Mouse (Mus musculus): Measurements from ENCODE around the gene Slc27a4.
A peak's percentile ranks its signal among the peaks of the same experiment; 100 is the strongest.
"Not testable (repeated sequence)": the region's sequence is repeated elsewhere in the genome, so short reads cannot be mapped to it uniquely, and the experiment has no call there.

Gene Slc27a4

DNA sequence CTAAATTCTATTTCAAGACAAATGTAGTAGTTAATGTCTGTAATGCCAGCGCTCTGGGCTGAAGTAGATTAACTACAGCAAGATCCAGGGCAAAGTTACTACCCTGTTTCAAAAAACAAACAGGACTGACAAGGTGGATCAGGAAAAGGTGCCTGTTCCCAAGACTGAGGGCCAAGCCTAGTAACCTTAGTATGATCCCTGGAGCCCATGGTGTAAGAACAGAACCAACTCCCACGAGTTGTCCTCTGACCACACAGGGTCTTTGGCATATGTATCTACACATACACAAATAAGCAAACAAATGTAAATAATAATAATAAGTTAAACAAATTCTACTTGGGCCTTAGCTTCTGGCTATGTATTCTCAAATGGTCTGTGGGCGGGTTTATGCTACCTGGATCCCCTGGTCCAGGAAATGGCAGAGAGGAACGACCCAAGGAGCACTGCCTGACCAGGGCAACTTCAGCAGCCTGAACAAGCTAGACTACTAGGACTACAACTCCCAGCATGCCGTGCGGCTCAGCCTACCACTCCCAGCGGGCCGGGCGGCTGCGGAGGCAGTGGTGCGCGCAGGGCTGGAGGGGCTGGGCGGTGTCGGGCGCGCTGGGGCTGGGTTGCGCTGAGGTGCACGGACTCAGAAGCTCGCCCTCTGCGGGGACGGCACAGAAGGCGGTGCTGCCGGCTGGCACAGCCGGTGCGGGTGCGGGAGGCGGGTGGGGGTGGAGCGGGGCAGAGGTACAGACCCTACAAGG, at the start of gene Slc27a4:
TSS of gene Slc27a4 (plus strand) at position 560 of the 752 bp plus-strand sequence.
- DNase-seq (ENCODE audit: low spot score): peak; percentile 93

- no peak for DNase-seq (ENCODE audit: low spot score)
Observed at GRCm38 (mm10) chr2:29755693-29756092, 46.7 kb upstream of the Slc27a4 start.

- DNase-seq (ENCODE audit: low spot score): peak; percentile 77
Observed at GRCm38 (mm10) chr2:29764831-29765230, 37.6 kb upstream of the Slc27a4 start.

GRCm38 (mm10) chr2:29767976-29768709, 34.3 kb upstream of the Slc27a4 start:
- no peak for DNase-seq (ENCODE audit: low spot score)

DNA sequence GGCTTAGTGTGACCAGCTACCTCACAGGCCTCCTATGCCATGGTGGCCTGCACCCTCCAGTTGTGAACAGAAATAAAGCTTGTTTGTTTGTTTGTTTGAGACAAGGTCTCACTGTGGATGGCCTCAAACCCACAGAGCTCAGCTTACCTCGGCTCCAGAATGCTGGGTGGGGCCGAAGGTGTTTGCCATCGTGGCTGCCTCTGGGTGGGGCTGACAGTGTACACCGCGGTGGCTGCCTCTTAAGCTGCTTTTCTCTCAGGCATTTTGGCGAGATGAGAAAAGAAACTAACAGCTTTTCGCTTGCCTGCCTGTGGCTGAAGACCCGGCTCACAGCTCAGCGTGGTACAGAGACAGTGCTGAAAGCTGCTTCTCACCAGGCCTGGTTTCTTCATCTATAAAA, 33.5 kb upstream of the Slc27a4 start:
- DNase-seq (ENCODE audit: low spot score): no peak

- DNase-seq (ENCODE audit: low spot score): no peak
Observed at GRCm38 (mm10) chr2:29770162-29770561, 32.3 kb upstream of the Slc27a4 start.

DNA sequence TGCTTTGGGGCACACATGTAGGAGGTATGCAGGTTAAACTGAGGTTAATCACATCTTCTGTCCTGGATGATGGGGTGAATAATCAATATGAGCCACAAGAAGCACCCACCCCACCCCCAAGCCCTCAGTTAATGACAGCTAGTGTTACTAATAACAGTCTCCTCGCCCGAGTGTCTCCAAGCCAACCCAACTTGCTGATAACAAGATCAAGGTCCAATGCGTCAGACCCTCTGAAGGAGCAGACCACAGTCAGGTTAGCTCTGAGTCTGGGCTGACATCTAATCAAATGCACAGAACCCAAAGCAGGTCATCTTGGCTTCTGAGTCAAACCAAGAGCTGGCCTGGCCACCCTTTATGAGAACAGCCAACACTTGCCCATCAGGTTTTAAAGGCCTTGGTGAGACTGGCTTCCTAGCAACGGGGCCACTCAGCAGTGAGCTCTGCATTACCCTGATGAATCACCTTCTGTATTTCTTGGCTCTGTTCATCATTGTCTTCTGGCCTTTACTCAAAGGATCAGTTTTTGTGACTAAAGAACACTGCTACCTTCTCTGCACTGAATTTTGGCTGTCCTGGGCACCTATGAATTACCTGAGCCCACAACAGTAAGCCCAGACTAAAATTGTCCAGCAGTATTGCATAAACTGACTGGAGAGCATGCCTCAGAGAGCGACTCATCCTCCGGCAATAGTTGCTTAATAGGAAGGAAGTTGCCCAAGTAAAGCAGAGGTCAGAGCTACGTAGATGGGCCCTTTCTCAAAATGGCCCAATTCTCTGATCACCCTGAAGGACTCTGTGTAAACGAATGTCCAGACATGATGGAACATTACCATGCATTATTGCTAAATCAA, 30.6 kb upstream of the Slc27a4 start:
- DNase-seq (ENCODE audit: low spot score): peak; percentile 56

DNA sequence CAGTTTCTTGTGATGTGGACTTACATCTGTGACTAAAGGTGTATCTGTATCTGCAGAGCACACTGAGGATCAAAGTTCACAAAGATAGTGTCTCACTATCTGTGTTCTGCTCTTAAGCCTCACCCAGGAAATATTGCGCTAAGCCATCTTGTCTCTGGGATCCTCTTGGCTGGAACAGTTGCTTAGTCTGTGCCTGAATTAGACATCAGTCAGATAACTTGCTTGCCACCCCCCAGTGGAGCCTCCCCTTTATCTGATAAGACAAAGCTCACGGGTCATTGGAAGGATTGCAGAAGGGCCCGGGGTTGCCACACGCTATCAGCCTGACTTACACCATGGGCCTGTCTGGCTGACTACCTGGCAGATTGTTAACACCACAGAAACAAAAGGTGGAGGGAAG, 29.1 kb upstream of the Slc27a4 start:
- DNase-seq (ENCODE audit: low spot score): no peak

DNA sequence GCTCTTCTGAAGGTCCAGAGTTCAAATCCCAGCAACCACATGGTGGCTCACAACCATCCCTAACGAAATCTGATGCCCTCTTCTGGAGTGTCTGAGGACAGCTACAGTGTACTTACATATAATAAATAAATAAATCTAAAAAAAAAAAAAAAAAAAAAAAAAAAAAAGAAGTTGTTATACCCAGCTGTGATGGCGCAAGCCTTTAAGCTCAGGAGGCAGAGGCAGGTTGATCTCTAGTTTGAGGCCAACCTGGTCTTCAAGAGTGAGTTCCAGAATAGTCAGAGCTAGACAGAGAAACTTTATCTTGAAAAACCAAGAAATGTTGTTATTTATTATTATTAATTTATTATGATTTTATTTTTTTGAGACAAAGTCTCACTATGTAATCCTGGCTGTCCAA, 21.2 kb upstream of the Slc27a4 start:
- not testable (repeated sequence) for DNase-seq (ENCODE audit: low spot score)

DNA sequence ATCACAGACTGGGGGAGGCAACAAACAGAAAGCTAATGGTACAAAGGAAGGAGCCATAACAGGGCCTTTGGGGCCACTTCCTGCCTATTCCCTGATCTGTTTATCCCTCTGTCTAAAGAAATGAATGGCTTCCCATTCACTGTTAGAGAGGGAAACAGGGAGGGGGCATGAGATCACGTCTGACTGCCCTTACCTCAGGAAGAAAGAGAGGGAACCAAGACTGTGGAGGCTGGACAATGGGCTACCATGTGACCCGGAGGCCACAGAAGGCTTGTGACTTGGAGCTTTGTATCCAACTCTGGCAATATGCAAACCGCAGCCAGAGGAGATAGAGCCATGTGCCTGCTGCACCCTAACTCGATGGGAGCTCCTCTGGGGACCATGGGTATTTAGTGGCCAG, 18.1 kb upstream of the Slc27a4 start:
- no peak for DNase-seq (ENCODE audit: low spot score)

DNA sequence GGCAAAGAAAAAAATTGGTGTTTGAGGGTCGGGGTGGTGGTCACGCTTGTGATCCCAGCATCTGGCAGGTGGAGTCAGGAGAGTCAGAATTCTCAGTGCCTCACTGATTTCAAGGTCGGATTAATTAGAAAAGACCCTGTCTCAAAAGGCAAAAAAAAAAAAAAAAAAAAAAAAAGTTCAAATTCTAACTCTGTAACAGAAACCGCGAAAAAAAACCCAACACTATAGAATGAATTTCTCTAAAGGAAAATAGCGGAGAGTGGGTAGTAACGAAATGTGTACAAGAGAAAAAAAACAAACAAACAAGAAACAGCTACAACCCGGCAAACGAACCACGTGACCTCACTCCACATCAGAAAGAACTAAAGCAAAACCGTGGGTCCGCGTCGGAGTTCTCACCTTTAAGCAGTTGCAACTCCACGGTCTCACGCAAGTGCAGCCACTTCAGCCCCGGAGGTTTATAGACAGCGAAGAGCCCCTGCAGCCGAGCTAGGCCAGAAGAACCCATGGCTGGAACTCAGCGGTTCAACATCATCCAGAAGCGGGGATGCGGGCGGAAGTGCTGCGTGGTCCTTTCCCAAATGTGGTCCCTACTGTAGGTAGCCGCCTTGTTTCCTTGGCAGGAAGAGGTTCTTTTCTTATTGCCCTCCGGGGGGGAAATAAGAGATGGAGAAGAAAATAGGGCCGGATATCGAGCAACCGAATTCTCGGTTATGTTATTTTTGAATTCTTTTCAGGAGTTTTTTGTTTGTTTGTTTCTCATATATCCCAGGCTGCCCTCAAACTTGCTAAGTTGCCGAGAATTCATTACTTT, 15.1 kb upstream of the Slc27a4 start, which contains the start of gene Coq4:
TSS of gene Coq4 (plus strand) at position 390 of the 814 bp plus-strand sequence.
- peak; percentile 94 for DNase-seq (ENCODE audit: low spot score)

DNA sequence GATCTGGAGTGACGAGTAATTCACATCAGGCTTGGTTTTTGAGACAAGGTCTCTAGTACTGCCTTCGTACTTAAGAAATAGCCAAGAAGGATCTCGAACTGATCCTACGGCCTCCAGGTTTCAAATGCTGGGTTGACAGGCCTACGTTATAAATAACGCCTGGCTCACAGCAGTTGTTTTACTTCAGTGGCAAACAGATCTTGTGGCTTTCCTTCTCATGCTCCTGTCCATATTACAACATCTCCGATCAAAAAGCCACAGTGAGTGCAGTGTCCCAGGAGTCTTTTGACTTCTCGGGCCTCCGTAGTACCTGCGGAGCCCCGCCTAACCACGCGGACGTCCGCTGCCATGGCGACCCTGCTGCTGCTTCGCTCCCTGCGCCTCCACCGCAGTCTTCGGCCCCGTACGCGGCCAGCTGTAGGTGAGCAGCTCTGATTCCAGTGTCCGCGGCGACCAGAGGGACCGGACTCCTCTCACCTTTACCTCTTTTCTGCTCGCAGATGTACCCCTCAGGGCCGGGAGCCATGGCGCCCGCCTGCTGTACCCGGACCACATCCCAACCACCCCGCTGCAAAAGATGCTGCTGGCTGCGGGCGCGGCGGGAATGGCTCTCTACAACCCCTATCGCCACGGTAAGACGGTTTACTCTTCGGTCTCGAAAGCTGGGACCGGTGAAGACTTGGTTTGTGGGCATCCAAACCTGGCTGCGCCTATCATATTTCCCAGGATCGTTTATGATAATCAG, 14.3 kb upstream of the Slc27a4 start, which contains the start of gene Trub2:
TSS of gene Trub2 (minus strand) at position 566 of the 745 bp plus-strand sequence.
- peak; percentile 82 for DNase-seq (ENCODE audit: low spot score)

- no peak for DNase-seq (ENCODE audit: low spot score)
Observed at GRCm38 (mm10) chr2:29792772-29793487, 9.5 kb upstream of the Slc27a4 start.

DNA sequence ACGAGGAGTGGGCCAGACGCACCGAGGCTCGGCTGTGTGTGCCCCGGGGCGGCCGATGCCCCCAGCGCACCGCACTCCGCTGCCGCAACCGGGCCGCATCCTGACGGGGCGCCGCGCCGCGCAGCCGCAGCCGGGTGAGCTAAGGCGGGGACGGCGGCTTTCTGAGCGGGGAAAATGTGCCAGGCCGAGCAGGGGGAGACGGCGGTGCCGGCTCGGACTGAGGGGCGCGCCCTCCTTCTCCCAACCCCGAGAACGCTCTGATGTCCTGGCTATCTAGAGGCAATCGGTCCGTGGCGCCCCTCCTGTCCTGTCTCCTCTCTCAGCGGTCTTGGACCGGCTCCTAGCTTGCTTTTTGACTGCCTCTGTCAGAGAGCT, 380 bp downstream of the Slc27a4 start:
- no peak for DNase-seq (ENCODE audit: low spot score)

- peak; percentile 71 for DNase-seq (ENCODE audit: low spot score)
Observed at GRCm38 (mm10) chr2:29803400-29803831, 982 bp downstream of the Slc27a4 start.

GRCm38 (mm10) chr2:29815678-29816371, 13.4 kb downstream of the Slc27a4 start:
- DNase-seq (ENCODE audit: low spot score): no peak

DNA sequence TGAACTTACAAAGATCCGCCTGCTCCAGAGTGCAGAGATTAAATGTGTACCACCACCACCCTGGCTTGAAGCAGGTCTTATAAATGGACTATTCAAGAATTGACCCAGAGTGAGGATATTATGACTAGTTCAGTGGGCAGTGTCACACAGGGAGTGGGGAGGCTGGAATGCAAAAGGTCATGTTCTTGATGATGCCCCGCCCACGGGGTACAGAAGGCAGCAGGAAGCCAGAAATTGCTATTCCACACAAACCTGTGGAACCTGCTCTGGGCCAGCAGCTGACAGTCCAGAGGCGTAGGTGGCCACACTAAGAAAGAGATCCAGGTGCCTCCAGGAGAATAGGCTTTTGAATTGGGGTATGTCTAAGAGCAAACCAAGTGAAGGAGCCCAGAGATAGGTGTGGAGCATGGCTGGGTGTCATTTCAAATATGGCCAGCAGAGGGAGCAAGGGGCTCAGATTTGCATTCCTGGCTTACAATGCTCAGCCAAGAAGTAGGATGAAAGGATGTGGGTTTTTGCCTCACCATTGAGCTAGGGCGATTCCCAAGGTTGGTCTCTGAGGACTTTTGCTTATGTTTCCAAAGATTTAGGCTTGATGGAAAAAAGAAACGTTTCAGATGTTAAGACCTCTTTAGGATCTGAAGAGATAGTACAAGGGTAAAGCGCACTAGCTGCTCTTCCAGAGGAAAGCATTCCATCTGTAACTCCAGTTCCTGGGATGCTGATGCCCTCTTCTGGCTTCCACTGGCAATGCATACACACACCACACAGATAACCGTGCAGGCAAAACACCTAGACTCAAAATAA, 15.2 kb downstream of the Slc27a4 start:
- DNase-seq (ENCODE audit: low spot score): peak; percentile 82

DNA sequence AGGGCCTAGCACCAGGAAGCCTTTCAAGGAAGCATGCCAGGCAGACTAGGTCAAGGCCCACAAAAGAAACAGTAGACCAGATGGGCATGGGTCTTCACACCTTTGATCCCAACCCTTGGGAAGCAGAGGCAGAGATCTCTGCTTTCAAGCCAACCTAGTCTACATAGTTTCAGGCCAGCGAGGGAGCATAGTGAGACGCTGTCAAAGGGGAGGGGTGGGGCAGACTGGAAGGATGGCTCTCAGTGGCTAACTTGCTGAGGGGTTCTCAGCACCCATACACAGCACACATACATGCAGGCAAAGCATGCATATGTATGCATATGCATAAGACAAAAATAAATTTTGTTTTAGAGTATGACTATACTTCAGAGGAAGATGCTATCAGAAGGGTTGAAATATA, 16.9 kb downstream of the Slc27a4 start:
- no peak for DNase-seq (ENCODE audit: low spot score)

All from MN1 (cell line).